Mouse (Mus musculus) lung, postnatal 25 days (tissue): Measurements from ENCODE around the gene Hist1h2bh.
"Not testable (repeated sequence)": the region's sequence is repeated elsewhere in the genome, so short reads cannot be mapped to it uniquely, and the experiment has no call there.

Source experiments
- DNase-seq: peaks from one replicate; pipeline ENCODE4 v3.0.0; 2022; ENCODE audit warnings: low spot score

The Hist1h2bh gene

GRCm38 (mm10) chr13:23551931-23552914 lies 9.0 kb upstream of the Hist1h2bh start:
- DNase-seq = no peak

- peak; percentile 89 for DNase-seq
Observed at GRCm38 (mm10) chr13:23551146-23551834, 8.1 kb upstream of the Hist1h2bh start, which contains the start of gene Hist1h4f. Gene Hist1h4f, minus strand, starts transcription at chr13:23551648.

- no peak for DNase-seq
Observed at GRCm38 (mm10) chr13:23550761-23551145, 7.6 kb upstream of the Hist1h2bh start.

- DNase-seq = no peak
Observed at GRCm38 (mm10) chr13:23546694-23547093, 3.5 kb upstream of the Hist1h2bh start.

DNA sequence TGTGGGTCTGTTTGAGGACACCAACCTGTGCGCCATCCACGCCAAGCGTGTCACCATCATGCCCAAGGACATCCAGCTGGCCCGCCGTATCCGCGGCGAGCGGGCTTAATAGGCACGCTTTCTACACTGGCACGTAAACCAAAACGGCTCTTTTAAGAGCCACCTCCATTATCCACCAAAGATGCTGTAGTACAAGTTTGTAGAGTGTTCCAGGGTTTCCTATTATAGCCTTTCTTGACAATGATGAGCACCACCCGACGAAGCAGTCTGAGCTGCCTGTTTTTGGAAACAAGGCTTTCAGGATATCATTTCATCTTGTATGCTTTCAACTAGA lies 1.6 kb upstream of the Hist1h2bh start:
- not testable (repeated sequence) for DNase-seq

DNA sequence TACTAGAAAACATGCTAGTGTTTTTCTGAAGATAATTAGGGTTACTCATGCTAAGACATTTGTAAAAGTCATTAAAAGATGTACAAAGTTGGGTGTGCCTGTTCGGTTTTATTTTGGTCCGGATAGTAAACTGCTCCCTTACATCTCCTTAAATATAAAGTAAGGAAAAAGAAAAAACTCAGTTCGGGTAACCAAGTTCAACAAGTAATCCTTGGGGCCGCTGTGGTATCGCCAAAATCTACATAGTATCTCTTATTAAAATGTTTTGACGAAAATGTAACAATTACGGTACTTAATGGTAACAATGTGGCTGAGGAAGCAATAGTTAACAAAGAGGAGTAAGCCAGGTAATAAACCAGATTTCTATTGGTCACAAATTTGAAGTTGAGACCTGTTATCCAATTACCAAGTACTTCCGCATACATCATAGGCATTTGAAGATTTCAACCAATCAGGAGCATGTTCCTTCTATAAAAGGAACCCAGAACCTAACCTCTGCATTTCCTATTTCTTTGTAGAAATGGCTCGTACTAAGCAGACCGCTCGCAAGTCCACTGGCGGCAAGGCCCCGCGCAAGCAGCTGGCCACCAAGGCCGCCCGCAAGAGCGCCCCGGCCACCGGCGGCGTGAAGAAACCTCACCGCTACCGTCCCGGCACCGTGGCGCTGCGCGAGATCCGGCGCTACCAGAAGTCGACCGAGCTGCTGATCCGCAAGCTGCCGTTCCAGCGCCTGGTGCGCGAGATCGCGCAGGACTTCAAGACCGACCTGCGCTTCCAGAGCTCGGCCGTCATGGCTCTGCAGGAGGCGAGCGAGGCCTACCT lies 984 bp upstream of the Hist1h2bh start, which contains the start of gene Hist1h3f:
Gene Hist1h3f (plus strand): TSS at position 88 of the 822 bp plus-strand sequence.
- DNase-seq = peak; percentile 95

- DNase-seq = not testable (repeated sequence)
Observed at GRCm38 (mm10) chr13:23542225-23542980, 789 bp downstream of the Hist1h2bh start.

DNA sequence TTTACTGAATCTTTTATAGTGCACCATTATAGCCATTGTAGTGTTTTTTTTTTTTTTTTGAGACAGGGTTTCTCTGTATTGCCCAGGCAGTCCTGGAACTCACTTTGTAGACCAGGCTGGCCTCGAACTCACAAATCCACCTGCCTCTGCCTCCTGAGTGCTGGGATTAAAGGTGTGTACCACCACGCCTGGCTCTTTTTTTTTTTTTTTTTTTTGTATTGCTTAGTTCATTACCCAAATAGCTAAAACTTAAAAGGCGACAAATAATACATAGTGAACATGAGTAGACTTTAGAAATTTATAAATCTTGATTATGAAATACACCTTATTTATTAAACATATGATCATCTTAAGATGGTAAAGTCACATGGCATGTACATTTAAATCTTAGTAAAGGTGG lies 1.7 kb downstream of the Hist1h2bh start:
- DNase-seq = no peak

- DNase-seq = not testable (repeated sequence)
Observed at GRCm38 (mm10) chr13:23539821-23540220, 3.4 kb downstream of the Hist1h2bh start.

GRCm38 (mm10) chr13:23538249-23538648 lies 4.9 kb downstream of the Hist1h2bh start:
- no peak for DNase-seq

- DNase-seq = no peak
Observed at GRCm38 (mm10) chr13:23537006-23537710, 6.0 kb downstream of the Hist1h2bh start.

- DNase-seq = no peak
Observed at GRCm38 (mm10) chr13:23536076-23536822, 6.9 kb downstream of the Hist1h2bh start.

- DNase-seq = peak; percentile 91
Observed at GRCm38 (mm10) chr13:23535137-23536075, 7.8 kb downstream of the Hist1h2bh start, which contains the start of gene Hist1h3g. Gene Hist1h3g, plus strand, starts transcription at chr13:23535422.

DNA sequence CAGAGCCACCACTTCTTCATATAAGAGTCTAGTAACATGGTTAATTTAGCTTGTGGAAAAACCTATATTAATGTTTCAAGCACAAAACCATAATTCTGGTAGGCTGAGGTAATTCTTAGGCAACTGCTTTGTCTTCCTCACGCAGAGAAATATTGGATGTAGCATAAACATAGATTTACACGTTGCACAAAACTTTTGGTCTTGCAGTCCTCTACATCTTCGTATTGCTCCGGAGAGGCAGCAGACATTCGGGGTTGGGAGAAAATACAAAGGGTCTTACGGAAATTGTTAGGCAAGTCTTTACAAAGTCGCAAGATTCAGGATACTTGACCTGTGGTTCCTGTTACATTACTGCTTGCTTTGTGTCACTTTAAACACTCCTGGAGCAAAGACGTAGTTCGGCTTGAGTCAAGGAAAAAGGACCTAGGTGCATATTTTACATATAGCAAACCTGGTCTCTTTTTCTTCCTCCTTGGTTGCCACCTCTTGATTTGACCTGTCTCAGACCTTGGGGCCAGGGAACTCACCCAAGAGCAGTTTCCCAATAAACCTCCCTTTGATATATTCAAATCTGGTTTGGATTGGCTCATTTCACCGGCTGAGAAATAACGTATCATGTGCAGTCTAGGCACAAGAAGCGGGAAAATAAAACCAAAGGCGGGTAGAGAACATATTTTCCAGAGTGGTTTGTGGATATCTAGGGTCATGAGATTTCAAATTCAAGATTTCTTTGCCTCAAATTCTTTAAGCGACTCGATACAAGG lies 8.6 kb downstream of the Hist1h2bh start:
- DNase-seq = no peak

GRCm38 (mm10) chr13:23533560-23534367 lies 9.4 kb downstream of the Hist1h2bh start, which contains the start of gene Hist1h2af:
Gene Hist1h2af, plus strand, starts transcription at chr13:23533906.
- DNase-seq = peak; percentile 73

DNA sequence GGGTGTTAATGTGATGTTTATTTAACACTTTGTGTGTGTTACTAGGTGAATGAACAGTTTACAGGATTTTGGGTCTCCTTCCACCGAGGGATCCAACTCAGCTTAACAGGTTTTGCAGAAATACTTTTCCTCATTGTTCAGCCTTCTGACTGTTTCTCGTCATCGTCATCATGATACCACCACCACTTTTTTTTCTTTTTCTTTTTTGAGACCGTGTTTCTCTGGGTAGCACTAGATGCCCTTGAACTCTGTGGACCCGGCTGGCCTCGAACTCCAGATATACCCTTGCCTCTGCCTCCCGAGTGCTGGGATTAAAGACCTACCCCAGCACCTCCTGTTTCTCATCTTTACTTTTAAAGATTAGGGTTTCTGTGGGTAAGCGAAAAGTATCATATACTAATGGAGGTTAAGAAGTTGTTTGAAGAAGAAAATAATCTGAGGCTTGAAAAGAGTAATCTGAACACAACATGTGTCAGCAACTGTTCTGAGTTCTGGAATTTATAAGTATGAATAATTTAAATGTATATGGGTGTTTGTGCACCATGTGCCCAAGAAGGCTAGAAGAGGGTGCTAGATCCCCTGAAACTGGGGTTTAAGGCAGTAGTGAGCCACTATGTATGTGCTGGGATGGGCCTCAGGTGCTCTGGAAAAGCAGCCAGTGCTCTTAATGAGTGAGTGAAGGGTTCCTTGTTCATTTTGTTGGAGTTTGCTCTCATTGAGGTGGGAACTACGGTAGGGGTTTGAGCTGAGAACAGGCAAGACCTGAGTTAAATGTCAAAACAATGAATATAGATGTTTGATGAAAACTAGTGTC lies 10.7 kb downstream of the Hist1h2bh start:
- no peak for DNase-seq
